In the genomic region with DNA sequence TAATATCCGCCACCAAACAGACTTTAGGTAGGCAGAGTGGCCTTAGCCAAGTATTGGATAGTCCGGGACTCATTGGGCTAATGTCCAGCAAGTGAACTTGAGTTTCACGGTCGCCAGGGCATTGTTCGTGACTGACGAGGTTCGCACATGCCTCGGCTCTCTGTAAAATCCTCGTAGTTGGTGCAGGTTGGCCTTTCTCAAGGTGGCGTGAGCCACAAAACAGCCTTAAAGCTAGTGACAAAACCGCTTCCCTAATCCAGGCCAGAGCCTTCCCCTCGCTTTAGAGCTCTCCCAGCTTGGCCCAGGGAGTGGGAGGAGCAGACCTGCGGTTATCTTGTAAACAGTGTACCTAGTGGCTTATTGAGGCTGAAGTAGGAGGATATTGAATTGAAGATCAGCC, we compare ENCODE assay signal across 8 mouse cellular contexts. TPM values are rescaled to one million over a fixed set of nuclear protein-coding genes. Genes with fewer than 3 reads are reported as not detected.
DNase-seq lines count a peak whose midpoint lies in the region; ATAC-seq and TF ChIP-seq lines count a peak whose summit lies in the region.

No protein-coding gene starts in this region.

- 0 out of 2 replicates have a peak overlapping the region, but pooled peaks have one; percentile 5 for H3K27ac ChIP-seq in cerebellum, adult 2 months (ENCODE audit: insufficient read depth, low read length)
- peak overlapping the region; percentile 72 for H3K27ac ChIP-seq in liver, embryonic 13.5 days

- 6% methylated on average over 13 of the region's 13 CpGs for whole genome bisulfite sequencing in cerebellum, adult 2 months
- WGBS in liver, embryonic 13.5 days (ENCODE audit: insufficient replicate concordance), result 8% methylated on average over 13 of the region's 13 CpGs

- DNase-seq in cerebellum, adult 2 months, result no peak
- DNase-seq in cerebellum, postnatal 4 days (ENCODE audit: low spot score in 2 of 2), result no peak
- peak; percentile 21 for DNase-seq in thymus, postnatal 14 days
- no peak for DNase-seq in thymus, postnatal 10 days (ENCODE audit: low spot score in 2 of 2)
- peak; percentile 32 for DNase-seq in liver, embryonic 13.5 days
- no peak for DNase-seq in B cell, adult 2 months

- H3K27me3 ChIP-seq in cerebellum, adult 2 months (ENCODE audit: control insufficient read depth, insufficient read depth, low read length), result no peaks in the 10 kb centered on the region
- peaks cover 21% of the 10 kb centered on the region for H3K27me3 ChIP-seq in liver, embryonic 13.5 days

- ATAC-seq in liver, embryonic 13.5 days (ENCODE audit: low read depth), result no peak
- ATAC-seq in inflammation-experienced regulatory T-cells, adult 6 months, result no peak
- no peak for ATAC-seq in monocyte, adult 5-6 weeks (replicated peaks; ENCODE audit: insufficient number of reproducible peaks, low FRiP score, low TSS enrichment, poor library complexity, severe bottlenecking)

- peak overlapping the region; percentile 99 for H3K4me2 ChIP-seq in liver, embryonic 13.5 days

- H3K36me3 ChIP-seq in liver, embryonic 13.5 days, result no peaks in the 10 kb centered on the region

- H3K4me1 ChIP-seq in cerebellum, adult 2 months (ENCODE audit: control insufficient read depth, insufficient read depth, low read length), result no peaks in the 10 kb centered on the region
- H3K4me1 ChIP-seq in liver, embryonic 13.5 days (replicated peaks), result peaks cover 45% of the 10 kb centered on the region

- no peaks in the 10 kb centered on the region for H3K9me3 ChIP-seq in liver, embryonic 13.5 days (replicated peaks)

- TF ChIP-seq CTCF in cerebellum, adult 2 months (IDR thresholded peaks at IDR 0.05; ENCODE audit: borderline replicate concordance, insufficient read depth, low read depth, low read length), result no peak

- no peak for TF ChIP-seq POLR2A in cerebellum, adult 2 months (IDR thresholded peaks at IDR 0.05; ENCODE audit: borderline replicate concordance, insufficient read depth, low read length)

- peak overlapping the region; percentile 83 for H3K9ac ChIP-seq in liver, embryonic 13.5 days

- peak overlapping the region; percentile 89 for H3K4me3 ChIP-seq in cerebellum, adult 2 months (replicated peaks; ENCODE audit: insufficient read depth, low read depth, low read length)
- peak overlapping the region; percentile 76 for H3K4me3 ChIP-seq in liver, embryonic 13.5 days (replicated peaks)

RNA-seq across cellular contexts. Expression of a gene that starts 1.0 kb away (rescaled TPM):
- 73.6 and 88.5 TPM in 2 replicates for polyA plus RNA-seq in cerebellum, adult 2 months (2012; rRNA removed)
- 4.8 and 5.5 TPM in 2 replicates for polyA plus RNA-seq in liver, embryonic 13.5 days (2015; fragmentation: Nextera tagmentation; extraction: Ambion mirVana)
- polyA plus RNA-seq in inflammation-experienced regulatory T-cells, adult 6 months (2017; shearing (Covaris generic)), result 10 to 100 TPM; 31.4 to 71.7 (median 56.0) TPM
- total RNA-seq in monocyte, adult 5-6 weeks (2017), result 24.6 to 28.6 TPM (median 27.7 TPM) in 3 replicates

Comparison
In these comparisons a context has a peak if more than half of its experiments do, and no peak if none do; other contexts are left out.
1. DNase-seq: peak in thymus, postnatal 14 days (single experiment) and liver, embryonic 13.5 days (single experiment); none in cerebellum, adult 2 months (0 of 2), cerebellum, postnatal 4 days (0 of 2), thymus, postnatal 10 days (0 of 2) and B cell, adult 2 months (0 of 2).